Mouse (Mus musculus) urinary bladder, postnatal 4 days (tissue): ENCODE results near the gene Ccdc88a.
"Not testable (repeated sequence)": the region's sequence is repeated elsewhere in the genome, so short reads cannot be mapped to it uniquely, and the experiment has no call there.

Experiments
- DNase-seq, 2 experiments: peaks; one replicate each; pipeline ENCODE4 v3.0.0; 2021 to 2022; ENCODE audit warnings: low spot score in 2 of 2

Gene Ccdc88a

DNA sequence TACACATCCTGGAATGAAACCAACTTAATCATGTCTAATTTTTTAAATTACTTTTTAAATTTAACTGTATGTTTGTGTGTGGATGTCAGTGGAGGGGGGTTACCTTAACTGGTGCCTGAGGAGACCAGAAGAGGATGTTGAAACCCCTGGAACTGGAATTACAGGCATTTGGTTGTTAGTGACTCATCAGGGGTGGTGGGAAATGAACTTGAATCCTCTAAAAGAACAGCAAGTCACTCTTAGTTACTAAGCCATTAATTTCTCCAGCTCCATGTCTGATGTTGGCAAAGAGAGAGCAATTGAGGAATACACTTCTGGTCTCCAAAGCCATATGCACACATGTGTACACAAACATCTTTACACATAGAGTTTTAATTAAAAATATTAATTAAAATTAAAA is 101.2 kb downstream of the Ccdc88a start:
- DNase-seq: no peak

DNA sequence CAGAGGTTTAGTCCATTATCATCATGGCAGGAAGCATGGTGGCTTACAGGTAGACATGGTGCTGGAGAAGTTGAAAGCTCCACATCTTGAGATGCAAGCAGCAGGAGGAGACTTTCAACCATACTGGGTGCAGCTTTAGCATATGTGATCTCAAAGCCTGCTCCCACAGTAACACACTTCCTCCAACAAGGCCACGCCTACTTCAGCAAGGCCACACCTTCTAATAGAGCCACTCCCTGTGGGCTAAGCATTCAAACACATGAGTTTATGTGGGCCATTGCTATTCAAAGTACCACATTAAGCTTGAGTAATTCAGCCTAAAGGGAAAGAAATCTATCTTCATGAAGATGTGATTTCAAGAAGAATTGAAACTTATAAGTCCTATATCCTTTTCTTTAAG is 119.7 kb downstream of the Ccdc88a start:
- DNase-seq: no peak

GRCm38 (mm10) chr11:29496962-29497361 is 123.5 kb downstream of the Ccdc88a start:
- no peak for DNase-seq

DNA sequence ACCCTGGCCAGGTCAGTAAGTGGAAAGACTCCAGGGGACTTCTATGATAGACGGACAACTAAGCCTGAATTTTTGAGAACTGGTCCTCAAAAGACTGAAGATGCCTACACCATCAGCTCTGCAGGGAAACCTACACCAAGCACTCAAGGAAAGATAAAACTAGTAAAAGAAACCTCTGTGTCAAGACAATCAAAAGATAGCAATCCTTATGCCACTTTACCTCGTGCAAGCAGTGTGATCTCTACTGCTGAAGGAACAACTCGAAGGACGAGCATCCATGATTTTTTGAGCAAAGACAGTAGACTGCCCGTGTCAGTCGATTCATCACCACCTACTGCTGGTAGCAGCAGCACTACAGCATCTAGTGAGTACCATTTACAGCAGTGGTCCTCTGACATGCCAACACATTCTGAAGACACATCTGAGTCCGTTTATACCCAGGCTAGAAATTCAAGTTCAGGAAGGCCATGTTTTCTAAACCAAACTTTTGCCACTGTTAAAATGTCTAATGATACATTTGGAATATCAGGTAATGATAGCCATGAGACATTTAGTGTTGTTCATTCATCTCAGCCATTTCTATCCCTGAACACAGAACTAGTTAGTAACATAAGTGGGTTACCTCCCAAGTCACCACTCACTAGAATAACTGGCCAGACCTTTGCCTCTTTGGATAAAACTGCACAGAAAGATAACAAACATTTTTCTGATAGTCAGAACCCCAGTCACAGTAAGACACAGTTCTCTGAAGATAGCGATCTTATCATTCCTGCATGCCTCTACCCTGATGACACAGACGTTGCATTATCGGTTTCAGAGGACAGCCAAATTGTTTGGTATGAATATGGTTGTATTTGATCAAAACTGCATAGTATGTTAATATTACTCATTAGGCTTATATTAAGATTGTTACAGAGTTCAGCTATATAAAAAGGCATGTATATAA is 130.8 kb downstream of the Ccdc88a start:
- DNase-seq: no peak

DNA sequence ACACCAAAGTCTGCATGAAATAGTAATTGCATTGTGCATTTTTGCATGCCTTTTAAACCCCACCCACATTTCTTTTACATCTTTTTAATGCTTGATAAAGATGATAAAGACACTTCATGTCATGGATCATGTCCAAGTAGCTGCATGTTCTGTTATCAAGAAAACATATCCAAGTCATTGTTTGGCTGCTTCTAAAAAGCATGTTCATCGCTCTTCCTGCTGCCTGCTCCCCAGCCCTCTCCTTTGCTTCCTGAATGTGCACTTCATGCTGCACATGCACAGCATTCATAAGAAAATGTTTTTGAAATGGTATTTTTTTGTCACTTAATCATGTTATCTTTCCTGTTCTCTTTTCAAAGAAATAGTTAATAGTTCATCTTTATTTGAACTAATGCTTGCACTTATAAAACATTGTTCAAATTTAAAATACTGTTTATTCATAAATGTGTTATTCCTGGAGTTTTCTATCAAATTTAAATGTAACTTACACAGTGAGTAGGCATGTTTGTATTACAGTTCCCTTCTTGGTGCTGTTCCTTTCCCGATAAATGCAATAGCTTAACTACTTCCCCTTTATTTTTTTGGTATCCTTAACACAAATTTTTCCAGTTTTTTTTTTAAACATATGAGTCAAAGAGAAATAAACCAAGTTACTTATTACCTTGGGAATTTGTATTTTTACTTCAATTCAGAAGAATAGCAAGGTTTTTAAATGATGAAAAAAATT is 131.6 kb downstream of the Ccdc88a start:
- no peak for DNase-seq

DNA sequence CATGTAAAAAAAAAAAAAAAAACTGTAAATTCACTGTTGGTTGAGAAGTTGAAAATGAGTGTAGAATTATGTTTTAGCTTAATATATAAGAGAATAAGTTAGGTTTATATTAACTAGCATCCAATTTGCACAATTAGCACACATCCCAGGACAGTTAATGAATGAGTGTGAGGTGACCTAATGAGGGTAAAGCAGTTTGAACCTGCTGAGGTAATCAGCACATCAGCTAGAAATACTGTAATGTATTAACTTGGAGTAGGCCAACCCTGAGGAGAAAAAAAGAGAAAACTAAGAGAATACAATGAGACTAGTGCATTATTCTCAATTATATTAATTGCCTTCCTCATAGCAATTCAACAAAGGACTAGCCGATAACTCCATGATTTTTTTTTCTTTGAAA is 136.0 kb downstream of the Ccdc88a start:
- DNase-seq: no peak

- DNase-seq: no peak
These were observed 139.5 kb downstream of the Ccdc88a start for GRCm38 (mm10) chr11:29512818-29513535.

GRCm38 (mm10) chr11:29514325-29514681 is 140.8 kb downstream of the Ccdc88a start:
- no peak for DNase-seq

- peak; percentile 86 to 91 for DNase-seq
These were observed 141.4 kb downstream of the Ccdc88a start, which contains the start of gene Prorsd1 for GRCm38 (mm10) chr11:29514682-29515412. Gene Prorsd1 (minus strand): TSS chr11:29515033.

DNA sequence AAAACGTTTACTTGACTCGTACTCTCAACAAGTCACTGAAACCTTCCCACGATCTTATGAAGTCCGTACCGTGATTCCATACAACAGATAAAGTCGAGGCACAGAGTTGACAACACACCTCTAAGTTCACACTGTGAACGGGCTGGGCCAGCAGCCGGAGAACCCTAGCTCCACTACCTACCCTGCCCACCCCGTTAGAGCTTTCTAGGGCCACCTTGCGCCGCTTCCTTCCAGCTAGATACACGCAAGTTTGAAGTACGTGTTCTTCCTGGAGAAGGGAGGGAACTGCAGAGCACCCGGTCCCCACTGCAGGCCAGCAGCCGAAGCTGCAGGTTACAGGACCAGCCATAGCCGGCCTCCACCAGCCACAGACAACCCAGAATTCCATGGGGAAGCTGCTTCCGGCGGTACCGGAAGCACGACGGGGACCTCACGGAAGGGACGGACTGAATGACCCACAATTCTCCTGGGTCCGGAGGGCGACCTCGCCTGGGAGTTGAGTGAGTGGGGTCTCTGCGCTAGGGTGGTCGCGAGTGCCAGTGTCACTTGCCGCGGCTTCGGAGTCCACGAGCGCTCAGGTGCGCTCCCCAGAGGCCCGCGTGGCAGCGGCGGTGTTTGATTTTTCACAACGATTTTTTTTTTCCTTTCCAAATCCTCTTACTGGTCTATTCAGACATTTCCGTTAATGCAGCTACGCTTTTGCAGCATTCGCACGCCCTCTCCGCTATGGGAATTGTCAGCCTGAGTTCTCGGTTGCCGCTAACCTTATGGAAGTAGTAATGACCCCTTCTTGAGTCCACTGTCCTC is 152.7 kb downstream of the Ccdc88a start, which contains the start of gene Mtif2:
Mtif2 (plus strand) TSS at position 421 of the 807 bp plus-strand sequence.
- DNase-seq: peak; percentile 73 to 81

DNA sequence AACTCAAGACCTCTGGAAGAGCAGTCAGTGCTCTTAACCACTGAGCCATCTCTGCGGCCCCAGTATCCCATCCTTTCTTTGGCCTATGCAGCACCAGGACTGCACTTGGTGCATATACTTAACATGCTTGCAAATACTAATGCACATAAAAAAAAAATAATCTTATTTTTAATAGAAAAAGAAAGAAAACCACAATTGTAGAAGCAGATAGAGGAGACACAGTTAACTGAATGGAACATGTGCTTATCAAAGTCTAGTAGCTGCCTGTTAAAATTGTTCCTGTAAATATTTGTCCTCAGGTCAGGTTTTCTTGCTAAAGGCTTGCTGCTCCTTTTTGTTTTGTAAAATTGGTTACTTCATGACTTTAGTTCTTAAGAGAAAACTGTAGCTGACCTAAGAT is 164.7 kb downstream of the Ccdc88a start:
- no peak for DNase-seq

GRCm38 (mm10) chr11:29544225-29544945 is 170.9 kb downstream of the Ccdc88a start:
- DNase-seq: no peak

GRCm38 (mm10) chr11:29545150-29545752 is 171.8 kb downstream of the Ccdc88a start:
- DNase-seq: not testable (repeated sequence)

DNA sequence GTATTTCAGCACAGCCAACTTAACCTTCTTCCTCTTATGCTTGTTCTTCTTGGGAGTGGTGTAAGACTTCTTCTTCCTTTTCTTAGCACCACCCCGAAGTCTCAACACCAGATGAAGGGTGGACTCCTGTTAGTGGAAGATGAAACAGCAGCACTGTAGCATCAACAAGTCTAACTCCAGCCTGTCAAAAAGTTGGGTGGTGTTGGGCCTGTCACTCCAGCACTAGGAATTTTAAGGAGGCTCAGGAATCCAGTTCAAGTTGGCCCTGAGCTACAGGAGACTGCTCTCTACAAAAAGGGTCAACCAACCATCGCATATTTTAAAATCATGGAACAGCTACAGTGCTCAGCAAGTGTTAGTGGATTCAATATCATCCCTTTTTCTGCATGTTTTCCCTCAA is 172.8 kb downstream of the Ccdc88a start:
- DNase-seq: not testable (repeated sequence)

- DNase-seq: no peak
These were observed 173.3 kb downstream of the Ccdc88a start for GRCm38 (mm10) chr11:29546762-29547161.

GRCm38 (mm10) chr11:29547249-29547751 is 173.8 kb downstream of the Ccdc88a start:
- DNase-seq: no peak

DNA sequence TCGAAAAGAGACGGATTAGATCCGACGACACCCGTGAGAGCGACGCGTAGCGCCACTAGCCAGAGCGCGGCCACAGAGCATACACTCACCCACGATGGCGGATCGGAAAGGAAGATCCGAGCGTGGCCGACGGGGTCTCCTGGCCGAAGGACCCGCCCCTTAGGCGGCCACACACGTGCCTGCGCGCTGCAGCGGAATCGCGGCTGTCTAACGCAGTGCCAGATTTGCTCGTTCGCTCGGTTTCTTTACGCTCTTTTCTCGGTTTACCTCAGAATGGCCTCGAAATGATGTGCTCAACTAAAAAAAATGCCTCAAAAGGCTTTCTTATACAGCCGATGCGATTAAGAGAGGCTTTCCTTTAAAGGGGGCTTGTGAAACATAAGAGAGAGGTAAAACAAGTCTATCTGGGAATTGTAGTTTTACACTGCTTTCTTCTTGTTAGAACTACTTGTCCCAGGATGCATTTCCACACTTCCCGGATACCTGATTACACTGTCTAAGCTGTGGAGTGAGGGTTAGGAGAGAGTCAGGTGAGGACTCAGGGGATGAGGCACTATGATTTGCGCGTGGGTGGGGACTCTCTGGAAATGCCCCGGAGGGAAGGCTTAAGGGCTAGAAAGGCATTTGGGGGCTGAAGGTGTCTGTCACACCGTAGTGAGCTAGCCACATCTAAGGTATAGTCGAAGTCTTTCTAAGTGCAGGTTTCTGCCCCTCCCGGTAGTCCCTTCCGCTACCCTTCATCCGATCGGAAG is 174.5 kb downstream of the Ccdc88a start, which contains the start of the genes Clhc1 and Rps27a:
Clhc1 (plus strand) TSS at position 199 of the 752 bp plus-strand sequence.
Rps27a (minus strand) TSS at position 358 of the 752 bp plus-strand sequence.
- peak; percentile 89 to 92 for DNase-seq
